Mouse (Mus musculus): Measurements from ENCODE around the gene Mllt6.

Gene Mllt6

GRCm38 (mm10) chr11:97666794-97667193 lies 3.6 kb downstream of the Mllt6 start:
- DNase-seq (ENCODE audit: extremely low spot score, low read depth, low spot score): no peak

- DNase-seq (ENCODE audit: extremely low spot score, low read depth, low spot score): no peak
Measured at GRCm38 (mm10) chr11:97668160-97668559, 4.9 kb downstream of the Mllt6 start.

- DNase-seq (ENCODE audit: extremely low spot score, low read depth, low spot score): no peak
Measured at GRCm38 (mm10) chr11:97669268-97669667, 6.1 kb downstream of the Mllt6 start.

GRCm38 (mm10) chr11:97669829-97670228 lies 6.6 kb downstream of the Mllt6 start:
- no peak for DNase-seq (ENCODE audit: extremely low spot score, low read depth, low spot score)

- DNase-seq (ENCODE audit: extremely low spot score, low read depth, low spot score): no peak
Measured at GRCm38 (mm10) chr11:97670234-97671176, 7.3 kb downstream of the Mllt6 start.

- no peak for DNase-seq (ENCODE audit: extremely low spot score, low read depth, low spot score)
Measured at GRCm38 (mm10) chr11:97671177-97671527, 7.9 kb downstream of the Mllt6 start.

GRCm38 (mm10) chr11:97673148-97673547 lies 9.9 kb downstream of the Mllt6 start:
- no peak for DNase-seq (ENCODE audit: extremely low spot score, low read depth, low spot score)

GRCm38 (mm10) chr11:97676050-97676754 lies 13.0 kb downstream of the Mllt6 start:
- DNase-seq (ENCODE audit: extremely low spot score, low read depth, low spot score): no peak

- no peak for DNase-seq (ENCODE audit: extremely low spot score, low read depth, low spot score)
Measured at GRCm38 (mm10) chr11:97677381-97677780, 14.2 kb downstream of the Mllt6 start.

- DNase-seq (ENCODE audit: extremely low spot score, low read depth, low spot score): no peak
Measured at GRCm38 (mm10) chr11:97677842-97678241, 14.6 kb downstream of the Mllt6 start.

- no peak for DNase-seq (ENCODE audit: extremely low spot score, low read depth, low spot score)
Measured at GRCm38 (mm10) chr11:97678301-97678700, 15.1 kb downstream of the Mllt6 start.

- DNase-seq (ENCODE audit: extremely low spot score, low read depth, low spot score): no peak
Measured at GRCm38 (mm10) chr11:97680430-97680829, 17.2 kb downstream of the Mllt6 start.

GRCm38 (mm10) chr11:97682504-97683055 lies 19.4 kb downstream of the Mllt6 start:
- DNase-seq (ENCODE audit: extremely low spot score, low read depth, low spot score): no peak

GRCm38 (mm10) chr11:97684063-97684680 lies 21.0 kb downstream of the Mllt6 start:
- no peak for DNase-seq (ENCODE audit: extremely low spot score, low read depth, low spot score)

- DNase-seq (ENCODE audit: extremely low spot score, low read depth, low spot score): no peak
Measured at GRCm38 (mm10) chr11:97684766-97685165, 21.6 kb downstream of the Mllt6 start.

- DNase-seq (ENCODE audit: extremely low spot score, low read depth, low spot score): no peak
Measured at GRCm38 (mm10) chr11:97685613-97686321, 22.6 kb downstream of the Mllt6 start, which contains the start of gene Cisd3. Gene Cisd3, plus strand, starts transcription at chr11:97685826.

- no peak for DNase-seq (ENCODE audit: extremely low spot score, low read depth, low spot score)
Measured at GRCm38 (mm10) chr11:97686322-97686908, 23.2 kb downstream of the Mllt6 start.

GRCm38 (mm10) chr11:97687061-97687460 lies 23.8 kb downstream of the Mllt6 start:
- DNase-seq (ENCODE audit: extremely low spot score, low read depth, low spot score): no peak

- no peak for DNase-seq (ENCODE audit: extremely low spot score, low read depth, low spot score)
Measured at GRCm38 (mm10) chr11:97689861-97690260, 26.6 kb downstream of the Mllt6 start.

GRCm38 (mm10) chr11:97694435-97694834 lies 31.2 kb downstream of the Mllt6 start:
- no peak for DNase-seq (ENCODE audit: extremely low spot score, low read depth, low spot score)
